In the genomic region with DNA sequence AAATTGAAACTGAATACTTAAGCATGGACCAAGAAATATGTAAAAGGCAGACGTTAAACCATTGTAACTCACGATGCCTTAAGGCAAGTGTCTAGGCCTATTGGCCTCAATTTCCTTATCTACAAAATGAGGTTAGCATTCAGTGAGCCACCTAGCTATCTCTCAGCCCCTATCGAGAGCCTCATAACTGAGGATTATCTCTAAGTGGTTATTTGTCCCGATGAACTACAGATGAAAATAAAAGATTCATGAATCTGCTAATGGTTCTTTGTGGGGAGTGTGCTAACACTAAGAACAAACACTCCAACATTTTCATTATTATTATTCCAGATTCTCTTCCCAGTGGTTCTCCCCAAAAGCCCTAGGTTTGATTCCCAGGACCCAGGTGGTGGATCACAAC, we compare ENCODE assay signal across 11 mouse cellular contexts. TPM values are rescaled to one million over a fixed set of nuclear protein-coding genes. Genes with fewer than 3 reads are reported as not detected.
DNase-seq lines count a peak whose midpoint lies in the region; ATAC-seq lines count a peak whose summit lies in the region.
"Had no signal": no experiment of that assay in that cellular context is flagged by ENCODE, and none has a peak within 500 bp of the region (broad histone marks: within the 10 kb centered on the region; RNA-seq: fewer than 3 reads in every experiment).

No protein-coding gene starts in this region.

- peaks cover 34% of the 10 kb centered on the region for H3K4me1 ChIP-seq in heart, embryonic 16.5 days (ENCODE audit: control insufficient read depth, insufficient read depth, low read length)
- peaks cover 70% of the 10 kb centered on the region for H3K4me1 ChIP-seq in megakaryocyte, embryonic 14.5 days
- H3K4me1 ChIP-seq in hindbrain, embryonic 15.5 days (replicated peaks) = peaks cover 23% of the 10 kb centered on the region
- H3K4me1 ChIP-seq in neural tube, embryonic 14.5 days (ENCODE audit: control insufficient read depth, insufficient read depth, low read length) = peaks cover 9% of the 10 kb centered on the region; the same call in 1 of the 2 replicates

- peak overlapping the region; percentile 83 for H3K4me2 ChIP-seq in heart, embryonic 16.5 days (ENCODE audit: low read depth, low read length)
- H3K4me2 ChIP-seq in hindbrain, embryonic 15.5 days = peak overlapping the region; percentile 73
- peak overlapping the region; percentile 56 for H3K4me2 ChIP-seq in neural tube, embryonic 14.5 days (ENCODE audit: low read depth, low read length)

- no peaks in the 10 kb centered on the region for H3K27me3 ChIP-seq in heart, embryonic 16.5 days (ENCODE audit: control insufficient read depth, insufficient read depth, low read length)
- no peaks in the 10 kb centered on the region for H3K27me3 ChIP-seq in megakaryocyte, embryonic 14.5 days (replicated peaks)
- no peaks in the 10 kb centered on the region for H3K27me3 ChIP-seq in hindbrain, embryonic 15.5 days
- H3K27me3 ChIP-seq in neural tube, embryonic 14.5 days (ENCODE audit: control insufficient read depth, insufficient read depth, low read length) = no peaks in the 10 kb centered on the region

- no peak overlapping the region for H3K9ac ChIP-seq in heart, embryonic 16.5 days (ENCODE audit: low read length)
- H3K9ac ChIP-seq in hindbrain, embryonic 15.5 days = no peak overlapping the region
- H3K9ac ChIP-seq in neural tube, embryonic 14.5 days (replicated peaks; ENCODE audit: low read depth, low read length) = no peak overlapping the region
- H3K9ac ChIP-seq: forebrain, embryonic 15.5 days had no signal

- intact Hi-C loops in heart, postnatal 10 days (cut with DNase I) = no loop called here

- WGBS in heart, embryonic 16.5 days = 30% methylated on average over 4 of the region's 4 CpGs
- 64% methylated on average over 4 of the region's 4 CpGs for WGBS in hindbrain, embryonic 15.5 days
- 63% methylated on average over 4 of the region's 4 CpGs for WGBS in neural tube, embryonic 14.5 days

- H3K27ac ChIP-seq in heart, embryonic 16.5 days (ENCODE audit: low read length) = no peak overlapping the region
- no peak overlapping the region for H3K27ac ChIP-seq in hindbrain, embryonic 15.5 days (replicated peaks)
- H3K27ac ChIP-seq in neural tube, embryonic 14.5 days (ENCODE audit: low read depth, low read length) = no peak overlapping the region
- H3K27ac ChIP-seq: forebrain, embryonic 15.5 days had no signal

- no peak for ATAC-seq in heart, embryonic 16.5 days (replicated peaks; ENCODE audit: extremely low read depth, insufficient read depth, low FRiP score)
- ATAC-seq in megakaryocyte, adult 5-6 weeks (ENCODE audit: poor library complexity, severe bottlenecking) = no peak
- no peak for ATAC-seq in hindbrain, embryonic 15.5 days (ENCODE audit: low FRiP score, low read depth)
- ATAC-seq in neural tube, embryonic 14.5 days (ENCODE audit: low read depth) = no peak
- ATAC-seq: forebrain, embryonic 15.5 days had no signal

- H3K9me3 ChIP-seq in heart, embryonic 16.5 days (replicated peaks; ENCODE audit: control insufficient read depth, low read length) = no peaks in the 10 kb centered on the region
- no peaks in the 10 kb centered on the region for H3K9me3 ChIP-seq in megakaryocyte, embryonic 14.5 days
- no peaks in the 10 kb centered on the region for H3K9me3 ChIP-seq in hindbrain, embryonic 15.5 days
- no peaks in the 10 kb centered on the region for H3K9me3 ChIP-seq in neural tube, embryonic 14.5 days (ENCODE audit: control insufficient read depth, low read length)
- H3K9me3 ChIP-seq: forebrain, embryonic 15.5 days had no signal

- no peak for DNase-seq in heart, postnatal 10 days
- no peak for DNase-seq in cerebellum, postnatal 10 days
- no peak for DNase-seq in spleen, postnatal 36 days (ENCODE audit: low spot score in 2 of 2)
- DNase-seq: adrenal gland, postnatal 25 days; cerebellum, adult 8-10 months had no signal

- H3K4me3 ChIP-seq in heart, embryonic 16.5 days (ENCODE audit: low read length) = no peak overlapping the region
- H3K4me3 ChIP-seq in megakaryocyte, embryonic 14.5 days (replicated peaks) = peak overlapping the region; percentile 100
- H3K4me3 ChIP-seq in hindbrain, embryonic 15.5 days = 0 out of 2 replicates have a peak overlapping the region, but pooled peaks have one; percentile 6
- peak overlapping the region; percentile 97; the same call in 1 of the 2 replicates for H3K4me3 ChIP-seq in neural tube, embryonic 14.5 days (ENCODE audit: low read depth, low read length)

- no peaks in the 10 kb centered on the region for H3K36me3 ChIP-seq in heart, embryonic 16.5 days (ENCODE audit: control insufficient read depth, insufficient read depth)
- H3K36me3 ChIP-seq in megakaryocyte, embryonic 14.5 days (replicated peaks; ENCODE audit: low read length) = peaks cover 39% of the 10 kb centered on the region
- H3K36me3 ChIP-seq in hindbrain, embryonic 15.5 days = no peaks in the 10 kb centered on the region
- H3K36me3 ChIP-seq in neural tube, embryonic 14.5 days (ENCODE audit: control insufficient read depth, insufficient read depth, low read length) = no peaks in the 10 kb centered on the region
- H3K36me3 ChIP-seq: forebrain, embryonic 15.5 days had no signal

RNA-seq across cellular contexts. Expression of a gene that starts 2.0 kb away (rescaled TPM):
- 60.4 and 64.9 TPM in 2 replicates for polyA plus RNA-seq in heart, embryonic 16.5 days (2015; fragmentation: Nextera tagmentation; extraction: Ambion mirVana)
- 100 to 1,000 TPM; 110 to 117 TPM for total RNA-seq in heart, postnatal 10 days (2021)
- polyA plus RNA-seq in megakaryocyte, embryonic 14.5 days (2012; ENCODE audit: insufficient read depth, low replicate concordance) = 63.3 and 82.6 TPM in 2 replicates
- total RNA-seq in megakaryocyte, adult 5-6 weeks (2015) = 61.5 and 79.5 TPM in 2 replicates
- total RNA-seq in megakaryocyte, adult 5-6 weeks (2017) = 103 and 184 TPM in 2 replicates
- polyA plus RNA-seq in hindbrain, embryonic 15.5 days (2015; fragmentation: Nextera tagmentation; extraction: Ambion mirVana) = 46.0 and 48.4 TPM in 2 replicates
- 45.6 and 77.7 TPM in 2 replicates for polyA plus RNA-seq in neural tube, embryonic 14.5 days (2014; fragmentation: Nextera tagmentation; extraction: Ambion mirVana)

RNA-seq across cellular contexts. Expression of a gene that starts 33.4 kb away (rescaled TPM):
- polyA plus RNA-seq in heart, embryonic 16.5 days (2015; fragmentation: Nextera tagmentation; extraction: Ambion mirVana) = 428 and 460 TPM in 2 replicates
- total RNA-seq in heart, postnatal 10 days (2021) = 100 to 1,000 TPM; 462 to 471 TPM
- polyA plus RNA-seq in megakaryocyte, embryonic 14.5 days (2012; ENCODE audit: insufficient read depth, low replicate concordance) = 24.1 and 43.9 TPM in 2 replicates
- not detected in 2 replicates for total RNA-seq in megakaryocyte, adult 5-6 weeks (2015)
- total RNA-seq in megakaryocyte, adult 5-6 weeks (2017) = 0.15 TPM in 1 of 2 replicates, not detected in the other
- polyA plus RNA-seq in hindbrain, embryonic 15.5 days (2015; fragmentation: Nextera tagmentation; extraction: Ambion mirVana) = 47.2 and 50.1 TPM in 2 replicates
- 5.3 and 20.4 TPM in 2 replicates for polyA plus RNA-seq in neural tube, embryonic 14.5 days (2014; fragmentation: Nextera tagmentation; extraction: Ambion mirVana)
